Mouse (Mus musculus): Measurements from ENCODE around the gene Smarcc1.

GRCm38 (mm10) chr9:110259118-110259517 lies 141.6 kb downstream of the Smarcc1 start:
- no peak for TF ChIP-seq CTCF (IDR thresholded peaks at IDR 0.05; ENCODE audit: low read depth)
- no peak for TF ChIP-seq EP300 (IDR thresholded peaks at IDR 0.05; ENCODE audit: low read depth)
